Mouse (Mus musculus) kidney, embryonic 14.5 days (tissue): ENCODE measurements around the gene Gga2. TPM values are rescaled to one million over a fixed set of nuclear protein-coding genes. Genes with fewer than 3 reads are reported as not detected.
A peak's percentile ranks its signal among the peaks of the same experiment; 100 is the strongest.

Experiments used
- ATAC-seq: fragments of 200-750 bp; cut with Nextera tagmentation; 2 replicates; pipeline ENCODE4 v1.8.0; 2017; ENCODE audit warnings: moderate number of reproducible peaks, mild to moderate bottlenecking, moderate TSS enrichment, moderate library complexity; ENCODE audit not compliant: low FRiP score, low TSS enrichment
- H3K27ac ChIP-seq: fragments of 300-500 bp; sonication (generic); 2 replicates; pipeline ENCODE4 v1.5.1; 2014; ENCODE audit warnings: low read depth, mild to moderate bottlenecking, low read length, moderate library complexity, mixed read lengths
- H3K27me3 ChIP-seq: fragments of 300-500 bp; sonication (generic); 2 replicates; pipeline ENCODE4 v1.6.1; 2014; ENCODE audit warnings: mild to moderate bottlenecking, low read length; ENCODE audit not compliant: control insufficient read depth, insufficient read depth
- H3K36me3 ChIP-seq: fragments of 300-500 bp; sonication (generic); 2 replicates; pipeline ENCODE4 v1.6.1; 2014; ENCODE audit warnings: low read length, mixed read lengths; ENCODE audit not compliant: control insufficient read depth, insufficient read depth
- H3K4me1 ChIP-seq: fragments of 300-500 bp; sonication (generic); 2 replicates; pipeline ENCODE4 v1.6.1; 2014; ENCODE audit warnings: low read length, mixed read lengths; ENCODE audit not compliant: control insufficient read depth, insufficient read depth
- H3K4me2 ChIP-seq: fragments of 300-500 bp; sonication (generic); replicated peaks from 2 replicates; pipeline ENCODE4 v1.6.1; 2014; ENCODE audit warnings: low read depth, mild to moderate bottlenecking, low read length
- H3K4me3 ChIP-seq: fragments of 300-500 bp; sonication (generic); 2 replicates; pipeline ENCODE4 v1.5.1; 2014; ENCODE audit warnings: mild to moderate bottlenecking, low read length
- H3K9ac ChIP-seq: fragments of 300-500 bp; sonication (generic); 2 replicates; pipeline ENCODE4 v1.6.1; 2014; ENCODE audit warnings: low read depth, mild to moderate bottlenecking, low read length, moderate library complexity
- H3K9me3 ChIP-seq: fragments of 300-500 bp; sonication (generic); 2 replicates; pipeline ENCODE4 v1.6.1; 2016; ENCODE audit warnings: low read length; ENCODE audit not compliant: control insufficient read depth
- WGBS: fragments of 180-500 bp; shearing (Covaris S2); extraction: QIAGEN DNeasy Blood & Tissue Kit; methylation state at CpG from one replicate; pipeline ENCODE4 v1.1.7; 2014; 5-methylcytosine and 5-hydroxymethylcytosine counted together
- polyA plus RNA-seq: library from polyadenylated mRNA; unstranded; fragments of >200 nt; fragmentation: Nextera tagmentation; extraction: Ambion mirVana; gene quantifications from 2 replicates; pipeline ENCODE4 v1.2.1, GENCODE M21; 2014

Gene Gga2
- 55.9 and 56.1 TPM in 2 replicates for polyA plus RNA-seq

GRCm38 (mm10) chr7:122020667-122021354 lies at the start of gene Gga2:
Gga2 (minus strand) TSS chr7:122021222.
- H3K27me3 ChIP-seq, result no peaks in the 10 kb centered on the region
- peak within 1 kb of the TSS; percentile 79 for H3K27ac ChIP-seq
- H3K4me2 ChIP-seq, result peak within 1 kb of the TSS; percentile 72
- no peaks in the 10 kb centered on the region for H3K9me3 ChIP-seq
- peak within 1 kb of the TSS; percentile 78 for H3K9ac ChIP-seq
- H3K4me3 ChIP-seq, result peak within 1 kb of the TSS; percentile 80
- WGBS, result under 1% methylated on average over 48 of the region's 50 CpGs
- no peaks in the 10 kb centered on the region for H3K36me3 ChIP-seq
- peaks cover 18% of the 10 kb centered on the region for H3K4me1 ChIP-seq
- peak; percentile 85 for ATAC-seq

- 1% methylated on average over 58 of the region's 58 CpGs for WGBS
- ATAC-seq, result peak; percentile 37
- Histone ChIP-seq H3K4me2 (peak overlapping the region; percentile 76), H3K4me3 (peak overlapping the region; percentile 100), H3K4me1 (peaks cover 21% of the 10 kb centered on the region), H3K9ac (peak overlapping the region; percentile 97), H3K27ac (peak overlapping the region; percentile 93), H3K9me3 (no peaks in the 10 kb centered on the region), H3K27me3 (no peaks in the 10 kb centered on the region), H3K36me3 (peaks cover 39% of the 10 kb centered on the region)
Measured at GRCm38 (mm10) chr7:122067517-122068381, 46.7 kb upstream of the Gga2 start.

DNA sequence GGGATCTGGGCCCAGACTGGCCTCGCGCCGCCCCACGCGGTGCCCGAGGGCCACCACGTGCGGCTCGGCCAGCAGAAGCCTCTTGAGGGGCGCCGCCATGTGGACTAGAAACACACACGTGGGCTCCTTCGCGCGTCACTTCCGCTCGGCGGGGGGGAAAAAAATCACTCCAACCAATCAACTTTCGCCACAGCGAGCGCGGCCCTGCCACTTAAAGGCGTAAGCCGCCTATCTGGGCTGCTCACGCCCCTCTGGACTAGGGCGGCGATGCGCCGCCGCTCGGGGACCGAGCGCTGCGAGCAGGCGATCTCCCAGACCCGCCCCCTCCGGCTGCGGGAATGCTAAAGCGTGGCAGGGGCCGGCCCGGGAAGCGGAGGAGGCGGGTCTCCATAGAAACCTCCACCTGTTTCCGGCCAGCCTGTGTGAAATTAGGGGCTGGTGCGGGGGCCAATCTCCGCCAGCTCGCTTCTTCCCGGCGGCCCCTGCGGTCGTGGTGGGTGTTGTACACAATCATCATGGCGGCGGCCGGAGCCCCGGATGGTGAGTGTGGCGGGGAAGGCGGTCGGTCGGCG lies 46.0 kb upstream of the Gga2 start, which contains the start of the genes Ubfd1 and Ears2:
Gene Ubfd1, plus strand, starts transcription at position 231 of the 572 bp plus-strand sequence.
Gene Ears2, minus strand, starts transcription at position 319 of the 572 bp plus-strand sequence.
- H3K27me3 ChIP-seq, result no peaks in the 10 kb centered on the region
- H3K4me3 ChIP-seq, result peak within 1 kb of the TSS; percentile 100
- ATAC-seq, result peak; percentile 100
- peaks cover 35% of the 10 kb centered on the region for H3K36me3 ChIP-seq
- WGBS, result 0% methylated on average over 58 of the region's 60 CpGs
- H3K27ac ChIP-seq, result peak within 1 kb of the TSS; percentile 93
- H3K4me1 ChIP-seq, result peaks cover 21% of the 10 kb centered on the region
- H3K9ac ChIP-seq, result peak within 1 kb of the TSS; percentile 97
- H3K9me3 ChIP-seq, result no peaks in the 10 kb centered on the region
- H3K4me2 ChIP-seq, result peak within 1 kb of the TSS; percentile 76

DNA sequence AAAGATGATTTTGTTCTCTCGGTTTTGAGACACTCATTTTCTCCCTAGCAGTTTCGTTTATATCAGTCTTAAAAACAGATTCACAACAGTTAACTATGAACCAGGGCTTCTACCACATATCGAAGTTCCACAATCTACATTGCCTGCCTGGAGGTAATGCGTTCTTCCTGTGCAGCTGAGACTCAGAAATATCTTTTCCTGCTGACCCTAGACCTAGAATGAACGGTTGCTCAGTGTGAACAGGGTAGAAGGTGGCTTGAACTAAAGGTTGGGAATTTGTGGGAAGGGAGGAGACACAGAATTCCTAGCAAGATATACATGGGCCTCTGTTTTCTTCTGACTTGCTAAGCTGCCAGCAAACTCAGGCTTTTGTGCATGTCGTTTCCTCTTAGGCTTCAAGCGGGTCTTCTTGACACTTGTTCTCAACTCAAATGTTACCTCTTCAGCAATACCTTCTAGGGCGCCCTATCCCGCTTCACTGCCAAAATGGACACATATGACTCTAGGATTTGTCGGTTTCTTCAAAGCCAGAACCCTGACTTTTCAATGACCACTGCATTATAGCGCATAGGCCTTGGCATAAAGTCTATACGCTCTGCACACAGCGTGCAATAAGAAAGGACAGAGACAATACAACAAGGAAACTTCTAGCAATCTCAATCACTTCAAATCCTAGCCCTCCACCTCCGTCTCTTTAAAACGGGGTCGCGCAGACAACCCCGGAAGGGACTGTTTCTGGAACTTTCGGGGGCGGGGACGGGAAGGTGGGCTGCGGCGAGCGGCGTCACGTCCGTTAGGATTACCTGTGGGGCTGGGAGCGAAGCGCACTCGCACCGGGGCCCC lies 45.3 kb upstream of the Gga2 start:
- ATAC-seq, result no peak; the same call in 1 of the 2 replicates
- Histone ChIP-seq H3K27ac (peak overlapping the region; percentile 93), H3K36me3 (peaks cover 32% of the 10 kb centered on the region), H3K27me3 (no peaks in the 10 kb centered on the region), H3K4me3 (peak overlapping the region; percentile 100), H3K9ac (peak overlapping the region; percentile 97), H3K4me1 (peaks cover 21% of the 10 kb centered on the region), H3K9me3 (no peaks in the 10 kb centered on the region), H3K4me2 (peak overlapping the region; percentile 76)
- WGBS, result 16% methylated on average over 31 of the region's 31 CpGs

GRCm38 (mm10) chr7:122065656-122066055 lies 44.6 kb upstream of the Gga2 start:
- 73% methylated on average over 1 of the region's 1 CpGs for WGBS
- Histone ChIP-seq H3K9ac (no peak overlapping the region), H3K27ac (no peak overlapping the region), H3K4me2 (peak overlapping the region; percentile 76), H3K9me3 (no peaks in the 10 kb centered on the region), H3K4me3 (peak overlapping the region; percentile 100; the same call in 1 of the 2 replicates), H3K27me3 (no peaks in the 10 kb centered on the region), H3K36me3 (peaks cover 30% of the 10 kb centered on the region), H3K4me1 (peaks cover 21% of the 10 kb centered on the region)
- ATAC-seq, result no peak

DNA sequence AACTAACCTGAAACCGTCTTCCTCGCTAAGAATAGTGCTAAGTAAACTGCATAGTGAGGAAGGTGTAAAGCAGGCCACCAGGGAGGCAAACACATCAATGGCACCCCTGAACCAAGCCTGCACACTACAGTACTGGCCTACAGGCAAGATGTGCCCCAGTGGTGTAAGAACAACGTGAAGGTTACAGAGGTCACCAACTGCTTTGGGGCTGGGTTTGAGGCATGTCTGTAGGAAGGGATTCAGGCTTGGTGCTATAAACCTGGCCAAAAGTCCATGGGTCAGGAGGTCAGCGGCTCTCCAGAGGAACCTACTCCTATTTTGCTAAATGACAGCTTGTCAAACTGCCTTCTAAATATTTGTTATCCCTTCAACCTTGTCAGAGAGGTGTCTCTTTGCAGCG lies 35.6 kb upstream of the Gga2 start:
- Histone ChIP-seq H3K9me3 (no peaks in the 10 kb centered on the region), H3K36me3 (peaks cover 34% of the 10 kb centered on the region), H3K9ac (no peak overlapping the region), H3K4me3 (no peak overlapping the region), H3K27me3 (no peaks in the 10 kb centered on the region), H3K4me2 (no peak overlapping the region), H3K27ac (no peak overlapping the region), H3K4me1 (no peaks in the 10 kb centered on the region)
- ATAC-seq, result no peak
- WGBS, result 76% methylated on average over 5 of the region's 5 CpGs

- H3K36me3 ChIP-seq, result peaks cover 55% of the 10 kb centered on the region
- no peaks in the 10 kb centered on the region for H3K27me3 ChIP-seq
- no peak overlapping the region for H3K4me2 ChIP-seq
- H3K4me1 ChIP-seq, result no peaks in the 10 kb centered on the region
- H3K27ac ChIP-seq, result no peak overlapping the region
- H3K4me3 ChIP-seq, result no peak overlapping the region
- ATAC-seq, result no peak
- 62% methylated on average over 1 of the region's 1 CpGs for WGBS
- no peaks in the 10 kb centered on the region for H3K9me3 ChIP-seq
- no peak overlapping the region for H3K9ac ChIP-seq
Measured at GRCm38 (mm10) chr7:122050834-122051233, 29.8 kb upstream of the Gga2 start.

- Histone ChIP-seq H3K27me3 (no peaks in the 10 kb centered on the region), H3K4me1 (no peaks in the 10 kb centered on the region), H3K36me3 (peaks cover 39% of the 10 kb centered on the region), H3K4me3 (no peak overlapping the region), H3K9ac (no peak overlapping the region), H3K27ac (no peak overlapping the region), H3K4me2 (no peak overlapping the region), H3K9me3 (no peaks in the 10 kb centered on the region)
- 97% methylated on average over 9 of the region's 9 CpGs for WGBS
- no peak for ATAC-seq
Measured at GRCm38 (mm10) chr7:122048191-122048590, 27.2 kb upstream of the Gga2 start.
